Mouse (Mus musculus) heart, postnatal 10 days (tissue): ENCODE measurements at regions not wholly inside any gene's neighbourhood (a gene's known extent, or its start where the extent isn't known, plus 50 kb on each side); places are given as distances from the start of the nearest gene placed in this dataset.
"Not testable (repeated sequence)": the region's sequence is repeated elsewhere in the genome, so short reads cannot be mapped to it uniquely, and the experiment has no call there.

Experiments used
- DNase-seq, 2 experiments: peaks; one replicate each; pipeline ENCODE4 v3.0.0; 2021
- intact Hi-C: fragments of 180-260 bp; cut with DNase I; formaldehyde crosslinking; loops from one replicate; pipeline ENCODE4 v1.15.1; 2025

GRCm38 (mm10) chr14:102810121-102810921, 172.1 kb downstream of the Kctd12 start:
- intact Hi-C loops, result loop anchor here (2.0 to 5.0 kb wide), 2 partner anchors 92 to 172 kb away; partner anchors contain the start of gene Kctd12
- peak; percentile 57 to 62 for DNase-seq

GRCm38 (mm10) chr14:102805936-102806923, 176.2 kb downstream of the Kctd12 start:
- DNase-seq, result peak; percentile 45 to 56
- intact Hi-C loops, result loop anchor here (5.0 kb wide), 1 partner anchor 76 kb away; no protein-coding TSS in a partner anchor

GRCm38 (mm10) chr14:102795676-102796075, 186.8 kb downstream of the Kctd12 start:
- intact Hi-C loops, result no loop called here
- no peak for DNase-seq

- intact Hi-C loops, result no loop called here
- peak; percentile 23 to 26 for DNase-seq
These were observed 187.5 kb downstream of the Kctd12 start for GRCm38 (mm10) chr14:102794898-102795297.

- intact Hi-C loops, result no loop called here
- no peak for DNase-seq
These were observed 188.7 kb downstream of the Kctd12 start for GRCm38 (mm10) chr14:102793753-102794152.

- intact Hi-C loops, result no loop called here
These were observed 191.5 kb downstream of the Kctd12 start for GRCm38 (mm10) chr14:102790916-102791315.

GRCm38 (mm10) chr14:102782227-102782626, 200.2 kb downstream of the Kctd12 start:
- intact Hi-C loops, result no loop called here

More at GRCm38 (mm10) chr14:102790916-102791315, 191.5 kb downstream of the Kctd12 start:
- no peak for DNase-seq

GRCm38 (mm10) chr14:102769716-102770115, 212.7 kb downstream of the Kctd12 start:
- intact Hi-C loops, result no loop called here
- peak; percentile 46 to 55 for DNase-seq

More at GRCm38 (mm10) chr14:102782227-102782626, 200.2 kb downstream of the Kctd12 start:
- DNase-seq, result no peak

- intact Hi-C loops, result no loop called here
- DNase-seq, result peak; percentile 61 to 66
These were observed 233.8 kb downstream of the Kctd12 start for GRCm38 (mm10) chr14:102748687-102749086.

- no peak for DNase-seq
- intact Hi-C loops, result no loop called here
These were observed 240.1 kb downstream of the Kctd12 start for GRCm38 (mm10) chr14:102742331-102742730.

GRCm38 (mm10) chr14:102736656-102737055, 245.8 kb downstream of the Kctd12 start:
- DNase-seq, result no peak
- intact Hi-C loops, result no loop called here

- DNase-seq, intact Hi-C loops: not testable (repeated sequence)
These were observed 248.7 kb downstream of the Kctd12 start for GRCm38 (mm10) chr14:102733718-102734117.

GRCm38 (mm10) chr14:102731746-102732145, 250.7 kb downstream of the Kctd12 start:
- intact Hi-C loops, result no loop called here
- no peak for DNase-seq

GRCm38 (mm10) chr14:102722633-102723032, 259.8 kb downstream of the Kctd12 start:
- intact Hi-C loops, result no loop called here

GRCm38 (mm10) chr14:102718558-102718957, 263.9 kb downstream of the Kctd12 start:
- peak; percentile 7 to 16 for DNase-seq
- intact Hi-C loops, result no loop called here

More at GRCm38 (mm10) chr14:102722633-102723032, 259.8 kb downstream of the Kctd12 start:
- DNase-seq, result no peak

GRCm38 (mm10) chr14:102712600-102712999, 269.8 kb downstream of the Kctd12 start:
- DNase-seq, result no peak
- intact Hi-C loops, result no loop called here

GRCm38 (mm10) chr14:102706704-102707336, 275.6 kb downstream of the Kctd12 start:
- DNase-seq, result no peak
- intact Hi-C loops, result no loop called here

GRCm38 (mm10) chr14:102701108-102701507, 281.3 kb downstream of the Kctd12 start:
- DNase-seq, result no peak
- intact Hi-C loops, result no loop called here

- intact Hi-C loops, result no loop called here
These were observed 282.0 kb downstream of the Kctd12 start for GRCm38 (mm10) chr14:102700457-102700856.

GRCm38 (mm10) chr14:102699015-102699414, 283.4 kb downstream of the Kctd12 start:
- intact Hi-C loops, result no loop called here

More at GRCm38 (mm10) chr14:102700457-102700856, 282.0 kb downstream of the Kctd12 start:
- DNase-seq, result no peak

More at GRCm38 (mm10) chr14:102699015-102699414, 283.4 kb downstream of the Kctd12 start:
- DNase-seq, result no peak
